Mouse (Mus musculus) G1E-ER4 (cell line): Measurements from ENCODE around the gene Cdc42ep2. TPM values are rescaled to one million over a fixed set of nuclear protein-coding genes. Genes with fewer than 3 reads are reported as not detected.
A peak's percentile ranks its signal among the peaks of the same experiment; 100 is the strongest.

Source experiments
- GATA1 ChIP-seq: IDR thresholded peaks from one replicate; pipeline ENCODE4 v1.8.0; 2012; ENCODE audit warnings: low read length, inconsistent platforms
- polyA plus RNA-seq: library from polyadenylated mRNA; stranded (reverse); fragments of >175 nt; gene quantifications from 2 replicates; pipeline ENCODE4 v1.2.3, GENCODE M21; 2012

Cdc42ep2 gene
- polyA plus RNA-seq = 0.39 and 0.43 TPM in 2 replicates

DNA sequence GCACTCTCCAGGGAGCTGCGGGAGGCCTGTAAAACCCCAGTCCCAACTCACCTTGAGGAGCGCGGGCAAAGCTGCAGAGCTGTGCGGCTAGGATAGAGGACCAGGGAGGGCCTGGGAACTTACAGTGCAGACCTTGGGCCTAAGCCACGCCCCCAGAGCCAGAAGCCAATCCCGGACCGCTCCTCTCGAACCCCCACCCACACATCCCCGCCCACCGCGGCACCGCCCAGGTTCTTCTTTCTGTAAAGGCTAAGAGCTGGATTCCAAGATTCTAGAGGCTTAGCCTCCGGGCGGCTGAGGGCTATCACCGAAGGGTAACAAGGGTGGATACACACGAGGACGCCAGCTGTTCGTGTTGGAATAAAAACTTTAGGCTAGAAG is at the start of gene Cdc42ep2:
Gene Cdc42ep2, minus strand, starts transcription at position 104 of the 381 bp plus-strand sequence.
- no peak for TF ChIP-seq GATA1

DNA sequence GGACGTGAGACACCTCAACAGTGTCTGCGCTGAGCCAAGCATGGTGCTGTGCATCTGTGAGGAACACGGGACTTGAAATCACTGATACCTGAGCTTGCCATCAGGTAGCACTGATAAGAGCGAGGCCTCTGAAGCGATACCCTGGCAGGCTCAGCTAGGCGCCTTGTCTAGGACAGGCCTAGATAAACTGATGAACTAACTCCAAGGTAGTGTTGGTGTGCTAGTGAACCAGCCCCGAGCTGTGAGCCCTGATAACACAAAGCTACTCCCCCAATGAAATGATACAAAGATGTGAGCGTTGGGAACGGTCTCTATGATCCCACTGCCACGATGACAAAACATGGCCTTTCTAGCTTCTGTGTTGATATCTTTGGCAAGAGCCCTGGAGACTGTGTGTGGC is 43.0 kb upstream of the Cdc42ep2 start:
- TF ChIP-seq GATA1 = peak; percentile 88

GRCm38 (mm10) chr19:5966786-5967185 is 42.2 kb upstream of the Cdc42ep2 start:
- TF ChIP-seq GATA1 = no peak

DNA sequence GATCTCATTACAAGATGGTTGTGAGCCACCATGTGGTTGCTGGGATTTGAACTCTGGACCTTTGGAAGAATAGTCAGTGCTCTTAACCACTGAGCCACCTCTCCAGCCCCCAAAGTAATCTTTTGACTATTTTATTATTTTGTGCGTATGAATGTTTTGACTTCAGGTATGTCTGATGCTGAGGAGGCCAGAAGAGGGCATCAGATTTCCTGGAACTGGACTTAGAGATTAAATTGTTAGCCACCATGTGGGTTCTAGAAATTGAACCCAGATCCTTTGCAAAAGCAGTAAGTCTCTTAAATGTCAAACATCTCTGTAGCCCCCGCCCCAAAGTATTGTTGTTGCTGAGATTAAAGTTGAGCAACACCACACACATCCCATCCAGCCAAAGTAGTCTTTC is 41.3 kb upstream of the Cdc42ep2 start:
- TF ChIP-seq GATA1 = no peak

DNA sequence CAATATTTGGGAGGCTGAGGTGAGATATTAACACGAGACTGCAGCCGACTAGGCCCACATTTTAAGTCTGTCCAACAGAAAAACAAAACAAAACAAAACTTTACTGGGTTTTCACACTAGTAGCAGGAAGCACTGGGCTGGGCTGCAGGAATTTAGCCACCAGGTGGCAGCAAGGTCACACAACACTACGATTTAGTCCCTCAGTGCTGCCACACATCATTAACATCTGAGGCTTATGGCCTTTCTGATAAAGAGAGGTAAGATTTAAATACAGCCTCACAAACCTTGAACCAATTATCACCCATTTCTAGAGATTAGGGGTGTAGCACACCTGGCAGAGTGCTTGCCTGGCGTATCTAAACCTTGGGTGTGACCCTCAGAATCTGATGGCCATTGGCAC is 40.7 kb upstream of the Cdc42ep2 start:
- TF ChIP-seq GATA1 = no peak

GRCm38 (mm10) chr19:5964804-5965203 is 40.2 kb upstream of the Cdc42ep2 start:
- no peak for TF ChIP-seq GATA1

DNA sequence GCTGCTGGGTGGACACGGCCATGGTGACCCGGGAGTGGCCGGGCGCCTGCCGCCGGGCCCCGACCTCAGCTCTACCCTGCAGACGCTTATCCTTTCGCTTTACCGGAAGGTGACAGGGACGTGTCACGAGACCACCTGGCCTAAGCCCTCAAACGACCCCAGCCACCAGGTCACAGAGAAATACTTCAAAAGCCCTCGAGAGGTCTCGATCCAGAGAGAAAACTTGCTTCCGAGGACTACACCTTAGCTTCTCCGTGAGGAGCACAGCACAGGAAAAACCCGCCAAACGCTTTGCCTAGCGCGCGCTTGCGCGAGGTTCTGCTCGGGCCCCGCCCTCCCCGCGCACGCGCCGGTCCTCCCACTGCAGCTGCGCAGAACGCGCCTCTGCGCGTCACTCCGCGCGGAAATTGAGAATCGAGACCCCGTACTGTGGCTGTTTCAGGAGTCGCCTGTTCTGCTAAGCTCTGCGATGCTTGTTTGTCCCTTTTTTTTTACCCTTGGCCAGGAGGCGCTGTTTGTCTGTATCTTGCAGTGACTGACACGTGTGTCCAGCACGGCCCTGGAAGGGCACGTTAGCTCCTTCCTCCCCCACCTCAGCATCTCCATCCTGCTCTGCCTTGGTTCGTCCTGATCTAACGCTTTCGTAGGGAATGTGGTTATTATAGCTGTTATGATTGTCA is 39.4 kb upstream of the Cdc42ep2 start, which contains the start of gene Pola2:
Gene Pola2, minus strand, starts transcription at position 320 of the 680 bp plus-strand sequence.
- no peak for TF ChIP-seq GATA1

DNA sequence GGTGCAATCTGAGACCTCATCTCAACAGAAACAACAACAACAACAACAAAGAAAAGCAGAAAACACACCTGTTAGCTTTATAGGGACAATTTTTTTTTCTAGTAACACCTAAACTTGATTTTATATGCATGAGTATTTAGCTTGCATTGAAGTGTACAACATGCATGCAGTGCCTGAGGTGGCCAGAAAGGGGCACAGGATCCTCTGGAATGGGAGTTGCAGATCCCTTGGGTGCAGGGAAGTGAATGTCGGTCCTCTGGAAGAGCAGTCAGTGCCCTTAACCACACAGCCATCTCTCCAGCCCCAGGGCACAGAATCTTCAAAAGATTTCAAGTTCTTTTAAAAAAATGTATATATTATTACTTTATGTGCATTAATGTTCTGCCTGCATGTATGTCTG is 38.0 kb upstream of the Cdc42ep2 start:
- no peak for TF ChIP-seq GATA1

DNA sequence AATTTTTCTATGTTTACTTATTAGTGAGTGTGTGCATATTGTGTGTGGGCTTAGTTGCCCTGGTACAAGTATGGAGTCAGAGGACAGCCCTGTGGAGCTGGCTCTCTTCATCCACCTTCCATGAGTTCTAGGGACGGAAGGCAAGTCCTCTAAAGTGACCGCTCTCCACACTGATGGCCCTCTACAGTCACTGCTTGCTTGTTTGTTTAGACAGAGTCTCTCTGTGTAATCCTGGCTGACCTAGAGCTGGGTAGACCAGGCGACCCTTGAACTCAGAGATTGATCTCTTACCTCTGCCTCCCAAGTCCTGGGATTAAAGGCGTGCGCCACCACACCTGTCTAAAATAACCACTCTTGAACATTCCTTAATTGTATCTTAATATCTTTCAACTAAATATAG is 32.8 kb upstream of the Cdc42ep2 start:
- no peak for TF ChIP-seq GATA1

GRCm38 (mm10) chr19:5956685-5957084 is 32.1 kb upstream of the Cdc42ep2 start:
- TF ChIP-seq GATA1 = no peak

DNA sequence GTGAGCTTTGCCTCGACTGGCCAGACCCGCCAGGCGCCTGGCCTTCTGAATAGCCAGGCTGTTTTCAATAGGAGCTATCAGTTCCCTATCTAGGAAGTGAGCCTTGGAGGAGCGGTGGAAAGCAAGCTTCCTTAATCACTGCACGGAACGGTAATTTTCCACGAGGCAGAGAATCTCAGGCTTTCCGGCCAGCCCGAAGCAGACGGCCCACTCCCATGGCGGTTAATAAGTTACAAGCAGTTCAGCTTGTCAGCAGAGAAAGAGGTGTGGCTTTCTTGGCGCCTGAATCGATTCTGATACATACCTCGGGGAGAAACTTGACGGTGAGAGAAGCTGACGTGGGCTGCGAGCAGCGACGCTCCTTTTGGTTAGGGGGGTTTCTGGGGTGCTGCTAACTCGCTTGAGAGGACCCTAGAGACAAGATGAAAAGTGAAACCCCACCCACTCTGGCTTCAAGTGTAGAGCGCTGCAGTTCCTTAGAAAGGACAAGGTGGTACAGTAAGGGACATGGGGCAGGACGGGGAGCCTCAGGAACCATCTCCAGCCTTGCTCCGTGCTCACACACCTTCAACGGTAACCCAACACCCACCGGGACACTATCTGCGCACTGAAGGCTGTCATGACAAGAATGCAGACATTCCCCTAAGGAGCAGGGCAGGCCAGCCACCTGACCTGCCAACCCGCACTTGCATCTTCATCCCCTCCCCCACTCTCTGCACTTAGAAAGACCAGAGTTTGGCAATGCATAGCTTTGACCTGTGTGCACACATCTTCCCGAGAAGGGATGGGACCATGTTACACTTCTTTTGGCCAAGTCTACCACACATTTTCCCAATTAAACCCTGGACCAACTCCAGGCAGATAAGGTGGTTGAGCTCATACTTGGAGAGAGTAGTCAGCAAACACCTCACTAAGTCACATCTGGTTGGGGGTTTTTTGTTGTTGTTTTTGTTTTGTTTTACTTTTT is 31.4 kb upstream of the Cdc42ep2 start:
- TF ChIP-seq GATA1 = no peak

DNA sequence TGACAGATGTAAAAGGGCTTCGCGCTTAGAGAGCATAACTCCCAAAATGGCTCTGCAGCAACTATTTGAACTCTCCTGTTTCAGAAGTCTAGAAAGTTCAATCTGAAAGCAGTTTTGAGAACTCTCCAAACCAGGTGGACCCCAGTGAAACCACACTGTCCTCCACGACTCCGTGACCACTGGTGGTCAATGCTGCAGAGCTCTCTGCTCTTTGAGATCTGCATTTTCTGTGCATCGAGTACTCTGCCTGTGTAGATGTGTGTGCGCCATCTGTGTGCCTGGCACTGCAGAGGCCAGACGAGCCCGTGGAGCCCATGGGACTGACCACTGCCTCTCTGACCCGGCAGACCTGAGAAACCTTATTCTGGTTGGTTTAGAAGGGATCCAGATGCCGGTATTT is 30.3 kb upstream of the Cdc42ep2 start:
- TF ChIP-seq GATA1 = no peak

DNA sequence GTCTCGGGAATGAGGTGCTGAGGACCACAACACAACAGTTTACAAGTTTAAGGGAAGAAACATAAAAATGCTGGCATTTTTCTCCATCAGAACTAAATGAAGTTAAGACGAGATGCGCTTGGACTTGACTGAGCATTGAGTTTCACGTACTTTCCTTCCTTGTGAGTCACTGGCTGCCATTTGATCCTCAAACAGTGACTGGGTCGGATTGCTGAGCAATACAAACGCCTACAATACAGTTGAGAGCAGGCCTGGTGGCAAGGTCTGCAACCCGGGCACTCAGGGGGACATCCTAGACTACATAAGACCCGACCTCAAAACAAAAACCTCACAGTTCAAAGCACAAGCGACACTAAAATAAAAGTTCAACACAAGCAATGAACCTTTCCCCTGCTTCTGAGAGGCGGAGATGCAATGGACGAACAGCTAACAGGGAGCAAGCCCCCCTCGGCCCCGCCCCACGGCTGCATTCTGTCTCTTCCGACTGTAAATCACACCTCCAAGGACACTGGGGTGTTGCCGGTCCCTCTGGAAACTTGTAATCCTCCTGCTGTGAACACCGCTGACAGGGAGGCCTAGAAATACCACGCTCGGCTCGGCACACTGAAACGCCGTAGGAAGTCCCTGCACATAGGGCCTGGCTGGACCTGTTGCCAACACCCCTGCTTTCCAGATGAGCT is 29.6 kb upstream of the Cdc42ep2 start:
- no peak for TF ChIP-seq GATA1

DNA sequence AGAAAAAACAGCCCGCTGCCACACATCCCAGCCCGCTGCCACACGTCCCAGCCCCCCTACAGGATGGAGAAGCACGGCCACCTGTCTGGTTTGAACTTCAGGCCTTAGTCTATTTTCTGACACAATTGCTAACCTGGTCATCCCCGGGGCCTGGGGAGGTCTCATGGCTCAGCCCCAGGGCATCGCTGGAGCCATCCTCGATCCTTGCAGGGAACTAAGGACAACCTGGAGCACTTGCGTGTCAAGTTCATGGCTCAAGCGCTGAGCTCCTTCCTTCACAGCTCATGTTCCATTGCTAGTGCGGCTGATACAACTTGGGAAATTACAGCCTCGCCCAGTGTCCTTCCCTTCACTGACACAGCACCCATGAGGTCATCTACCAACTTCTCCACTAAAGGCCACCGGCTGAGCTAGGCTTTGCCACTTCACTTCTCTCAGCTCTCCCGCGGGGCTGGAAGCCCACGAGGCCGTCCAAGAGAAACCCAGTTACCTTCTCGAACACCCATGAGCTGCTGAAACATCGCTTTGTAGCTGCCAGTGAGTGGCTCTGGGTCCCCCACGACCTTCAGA is 28.7 kb upstream of the Cdc42ep2 start:
- TF ChIP-seq GATA1 = no peak

DNA sequence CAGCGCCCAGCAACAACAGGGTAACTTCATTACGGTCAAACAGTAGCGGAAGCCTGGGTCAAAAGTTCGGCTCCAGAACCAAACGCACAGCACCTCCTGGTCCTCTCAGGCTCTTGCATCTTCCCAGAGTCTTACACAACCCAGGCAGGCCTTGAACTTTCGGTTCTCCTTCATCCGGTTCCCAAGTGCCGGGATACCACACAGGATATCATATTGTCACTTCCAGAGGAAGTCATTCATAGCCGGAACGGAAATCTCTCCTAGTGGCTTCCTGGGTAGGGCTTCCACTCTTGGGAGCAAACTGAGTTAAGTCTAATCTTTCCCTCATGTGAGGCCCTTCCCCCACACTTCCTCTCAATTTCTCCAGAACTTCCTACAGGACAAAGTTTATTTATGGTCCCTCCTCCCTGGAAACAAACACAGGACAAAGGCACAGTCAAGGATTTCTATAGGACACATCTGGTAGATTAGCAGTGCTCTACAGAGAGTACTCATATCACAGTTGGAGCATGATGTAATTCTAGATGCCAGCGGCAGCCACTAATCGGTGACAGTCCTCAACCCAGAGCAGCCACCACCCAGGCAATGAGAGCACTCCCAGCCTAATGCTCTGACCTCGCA is 27.6 kb upstream of the Cdc42ep2 start:
- no peak for TF ChIP-seq GATA1
